Mouse (Mus musculus) MEL (cell line): ENCODE measurements around the gene Rnase4.

ENCODE experiments used
- CHD2 ChIP-seq: IDR thresholded peaks from 2 replicates; pipeline ENCODE4 v1.6.1; 2011; ENCODE audit warnings: low read length, improper control_type of control experiment
- CTCF ChIP-seq, 3 experiments: IDR thresholded peaks in 2 of 3; conservative IDR thresholded peaks in 1 of 3; 2 replicates each; pipeline ENCODE4 v1.5.1; 2011 to 2012; ENCODE audit warnings: low read length in 3 of 3, low read depth in 2 of 3, mild to moderate bottlenecking in 2 of 3, improper control_type of control experiment in 1 of 3, inconsistent platforms in 1 of 3, mixed read lengths in 1 of 3, moderate library complexity in 1 of 3; ENCODE audit not compliant: control insufficient read depth in 1 of 3, insufficient read depth in 1 of 3, poor library complexity in 1 of 3, severe bottlenecking in 1 of 3
- E2F4 ChIP-seq: IDR thresholded peaks from 2 replicates; pipeline ENCODE4 v1.6.1; 2011; ENCODE audit warnings: low read depth, low read length, improper control_type of control experiment, borderline replicate concordance
- EP300 ChIP-seq, 2 experiments: IDR thresholded peaks; 2 replicates each; pipeline ENCODE4 v1.6.1; 2011; ENCODE audit warnings: improper control_type of control experiment in 2 of 2, low read length in 2 of 2, low read depth in 1 of 2, mild to moderate bottlenecking in 1 of 2
- GABPA ChIP-seq: IDR thresholded peaks from 2 replicates; pipeline ENCODE4 v1.6.1; 2012; ENCODE audit warnings: low read depth, mild to moderate bottlenecking, inconsistent platforms, low read length, improper control_type of control experiment, moderate library complexity
- HCFC1 ChIP-seq: IDR thresholded peaks from 2 replicates; pipeline ENCODE4 v1.6.1; 2012; ENCODE audit warnings: low read depth, mild to moderate bottlenecking, inconsistent platforms, low read length, improper control_type of control experiment, moderate library complexity
- NELFE ChIP-seq: IDR thresholded peaks from 2 replicates; pipeline ENCODE4 v1.6.1; 2011; ENCODE audit warnings: low read depth, low read length, improper control_type of control experiment
- POLR2A ChIP-seq, 2 experiments: IDR thresholded peaks; 2 replicates each; pipeline ENCODE4 v1.6.1; 2011 to 2012; ENCODE audit warnings: low read length in 2 of 2, mild to moderate bottlenecking in 2 of 2, control low read depth in 1 of 2, improper control_type of control experiment in 1 of 2, low read depth in 1 of 2, moderate library complexity in 1 of 2; ENCODE audit not compliant: control insufficient read depth in 1 of 2, insufficient read depth in 1 of 2, poor library complexity in 1 of 2
- RAD21 ChIP-seq: IDR thresholded peaks from 2 replicates; pipeline ENCODE4 v1.6.1; 2011; ENCODE audit warnings: mild to moderate bottlenecking, low read depth, low read length, improper control_type of control experiment
- TAL1 ChIP-seq: IDR thresholded peaks from 2 replicates; pipeline ENCODE4 v1.6.1; 2012; ENCODE audit warnings: mild to moderate bottlenecking, inconsistent platforms, low read length, moderate library complexity, mixed read lengths
- UBTF ChIP-seq: IDR thresholded peaks from 2 replicates; pipeline ENCODE4 v1.6.1; 2012; ENCODE audit warnings: low read depth, mild to moderate bottlenecking, inconsistent platforms, low read length, improper control_type of control experiment, moderate library complexity, borderline replicate concordance; ENCODE audit not compliant: insufficient read depth
- ZMIZ1 ChIP-seq: IDR thresholded peaks from 2 replicates; pipeline ENCODE4 v1.6.1; 2012; ENCODE audit warnings: low read depth, mild to moderate bottlenecking, inconsistent platforms, low read length, improper control_type of control experiment, moderate library complexity

- TF ChIP-seq EP300 (IDR thresholded peaks at IDR 0.05; ENCODE audit: low read depth in 1 of 2, low read length in 2 of 2) (peak in 1 of 2 experiments; percentile 29; a peak in 1 of 4 replicates), TAL1 (no peak), HCFC1 (no peak), UBTF (no peak), CHD2 (no peak), POLR2A (IDR thresholded peaks at IDR 0.05; ENCODE audit: control insufficient read depth in 1 of 2, insufficient read depth in 1 of 2, low read depth in 1 of 2, low read length in 2 of 2, poor library complexity in 1 of 2) (no peak), RAD21 (no peak), NELFE (no peak), E2F4 (no peak), CTCF (IDR thresholded peaks at IDR 0.05 in 2 of 3, conservative IDR thresholded peaks at IDR 0.05 in 1 of 3; ENCODE audit: control insufficient read depth in 1 of 3, insufficient read depth in 1 of 3, low read depth in 2 of 3, low read length in 3 of 3, poor library complexity in 1 of 3, severe bottlenecking in 1 of 3) (no peak), ZMIZ1 (no peak), GABPA (no peak)
Measured at GRCm38 (mm10) chr14:51093496-51093895, 2.6 kb downstream of the Rnase4 start.
